Mouse (Mus musculus) liver, embryonic 11.5 days (tissue): ENCODE data around the gene H2-Ab1. TPM values are rescaled to one million over a fixed set of nuclear protein-coding genes. Genes with fewer than 3 reads are reported as not detected.
"Not testable (repeated sequence)": the region's sequence is repeated elsewhere in the genome, so short reads cannot be mapped to it uniquely, and the experiment has no call there.

Source experiments
- ATAC-seq: fragments of 200-750 bp; cut with Nextera tagmentation; replicated peaks from 2 replicates; pipeline ENCODE4 v1.8.0; 2017; ENCODE audit warnings: moderate number of reproducible peaks, mild to moderate bottlenecking, moderate TSS enrichment, moderate library complexity; ENCODE audit not compliant: low FRiP score
- DNase-seq: peaks from one replicate; pipeline ENCODE4 v3.0.0-alpha.2; 2017; ENCODE audit warnings: low spot score
- H3K27ac ChIP-seq: fragments of 300-500 bp; sonication (generic); 2 replicates; pipeline ENCODE4 v1.5.1; 2014; ENCODE audit warnings: mild to moderate bottlenecking, low read depth, low read length, control low read depth
- H3K27me3 ChIP-seq: fragments of 300-500 bp; sonication (generic); replicated peaks from 2 replicates; pipeline ENCODE4 v1.6.1; 2014; ENCODE audit warnings: low read length, mixed read lengths; ENCODE audit not compliant: control insufficient read depth, insufficient read depth
- H3K36me3 ChIP-seq: fragments of 300-500 bp; sonication (generic); 2 replicates; pipeline ENCODE4 v1.6.1; 2014; ENCODE audit warnings: mild to moderate bottlenecking, low read length, moderate library complexity, mixed read lengths; ENCODE audit not compliant: control insufficient read depth, insufficient read depth
- H3K4me1 ChIP-seq: fragments of 300-500 bp; sonication (generic); replicated peaks from 2 replicates; pipeline ENCODE4 v1.6.1; 2014; ENCODE audit warnings: low read length, mixed read lengths; ENCODE audit not compliant: control insufficient read depth, insufficient read depth
- H3K4me2 ChIP-seq: fragments of 300-500 bp; sonication (generic); 2 replicates; pipeline ENCODE4 v1.6.1; 2014; ENCODE audit warnings: mild to moderate bottlenecking, control low read depth, moderate library complexity
- H3K4me3 ChIP-seq: fragments of 300-500 bp; sonication (generic); 2 replicates; pipeline ENCODE4 v1.5.1; 2014; ENCODE audit warnings: low read depth, low read length, control low read depth
- H3K9ac ChIP-seq: fragments of 300-500 bp; sonication (generic); 2 replicates; pipeline ENCODE4 v1.6.1; 2014; ENCODE audit warnings: low read depth, low read length, control low read depth
- H3K9me3 ChIP-seq: fragments of 300-500 bp; sonication (generic); 2 replicates; pipeline ENCODE4 v1.6.1; 2016; ENCODE audit warnings: low read length, inconsistent platforms, mixed read lengths; ENCODE audit not compliant: control insufficient read depth
- WGBS: fragments of 180-500 bp; shearing (Covaris S2); extraction: QIAGEN DNeasy Blood & Tissue Kit; methylation state at CpG from one replicate; pipeline ENCODE4 v1.1.7; 2014; 5-methylcytosine and 5-hydroxymethylcytosine counted together
- polyA plus RNA-seq: library from polyadenylated mRNA; unstranded; fragments of >200 nt; fragmentation: Nextera tagmentation; extraction: Ambion mirVana; gene quantifications from 2 replicates; pipeline ENCODE4 v1.2.1, GENCODE M21; 2014

H2-Ab1 gene
- polyA plus RNA-seq, 1 experiment from 2014 or later: 3.9 TPM

DNA sequence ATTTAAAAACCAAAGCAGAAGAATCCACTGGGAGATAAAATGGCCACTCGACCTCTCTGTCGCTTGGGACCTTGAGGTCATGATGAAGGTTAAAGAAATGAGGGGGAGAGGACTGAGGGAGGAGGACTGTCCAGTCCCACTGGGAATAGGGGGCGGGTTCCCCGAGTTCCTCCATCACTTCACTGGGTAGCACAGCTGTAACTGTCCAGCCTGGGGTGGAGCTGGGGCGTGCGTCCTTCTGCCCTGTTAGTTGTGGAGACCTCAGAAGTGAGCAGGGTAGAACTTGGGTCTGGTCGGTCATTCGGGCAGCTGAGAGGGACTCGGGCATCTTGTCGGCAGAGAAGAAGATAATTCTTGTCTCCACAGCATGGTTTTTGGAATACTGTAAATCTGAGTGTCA lies 51.7 kb downstream of the H2-Ab1 start:
- no peaks in the 10 kb centered on the region; the same call in 1 of the 2 replicates for H3K27me3 ChIP-seq
- H3K4me3 ChIP-seq: peak overlapping the region; percentile 58
- DNase-seq (no peak), ATAC-seq (no peak)
- H3K36me3 ChIP-seq: no peaks in the 10 kb centered on the region
- 35% methylated on average over 10 of the region's 10 CpGs for WGBS
- H3K27ac ChIP-seq: no peak overlapping the region
- no peaks in the 10 kb centered on the region for H3K4me1 ChIP-seq
- peak overlapping the region; percentile 81 for H3K4me2 ChIP-seq
- no peaks in the 10 kb centered on the region for H3K9me3 ChIP-seq
- peak overlapping the region; percentile 56; the same call in 1 of the 2 replicates for H3K9ac ChIP-seq

DNA sequence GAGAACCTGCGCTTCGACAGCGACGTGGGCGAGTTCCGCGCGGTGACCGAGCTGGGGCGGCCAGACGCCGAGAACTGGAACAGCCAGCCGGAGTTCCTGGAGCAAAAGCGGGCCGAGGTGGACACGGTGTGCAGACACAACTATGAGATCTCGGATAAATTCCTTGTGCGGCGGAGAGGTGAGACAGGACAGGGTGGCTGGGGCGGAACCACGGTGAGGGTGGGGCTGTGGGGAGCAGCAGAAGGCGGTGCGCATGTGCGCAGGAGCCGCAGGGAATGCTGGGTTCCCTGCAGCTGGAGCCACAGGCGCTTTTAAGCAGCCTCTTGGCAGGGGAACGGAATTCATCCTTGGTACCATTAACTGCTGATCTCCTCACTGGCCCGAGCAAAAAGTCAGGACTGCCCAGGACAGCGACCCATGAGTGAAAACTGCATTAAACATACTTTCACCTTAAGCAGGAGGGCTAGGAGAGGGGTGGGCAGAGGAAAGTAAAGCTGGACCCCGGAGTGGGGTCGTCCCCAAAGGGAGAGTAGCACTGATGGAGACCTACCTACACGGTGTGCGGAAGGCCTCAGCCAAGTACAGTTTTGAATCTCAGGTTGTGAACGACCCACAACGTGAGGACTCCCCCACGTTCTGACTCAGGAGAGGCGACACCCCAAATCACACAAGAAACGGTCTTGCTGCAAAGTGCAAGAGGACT lies 52.3 kb downstream of the H2-Ab1 start:
- peak; percentile 56; the same call in 1 of the 2 replicates for ATAC-seq
- no peaks in the 10 kb centered on the region for H3K9me3 ChIP-seq
- DNase-seq: peak; percentile 52
- no peaks in the 10 kb centered on the region; the same call in 1 of the 2 replicates for H3K27me3 ChIP-seq
- no peaks in the 10 kb centered on the region for H3K4me1 ChIP-seq
- H3K36me3 ChIP-seq: no peaks in the 10 kb centered on the region
- peak overlapping the region; percentile 58 for H3K4me3 ChIP-seq
- H3K27ac ChIP-seq: no peak overlapping the region; the same call in 1 of the 2 replicates
- 19% methylated on average over 38 of the region's 38 CpGs for WGBS
- H3K9ac ChIP-seq: peak overlapping the region; percentile 56; the same call in 1 of the 2 replicates
- peak overlapping the region; percentile 81 for H3K4me2 ChIP-seq

GRCm38 (mm10) chr17:34310526-34310925 lies 53.0 kb downstream of the H2-Ab1 start:
- not testable (repeated sequence) for H3K9me3 ChIP-seq, ATAC-seq, H3K9ac ChIP-seq, H3K4me1 ChIP-seq, H3K4me2 ChIP-seq, H3K27ac ChIP-seq, H3K36me3 ChIP-seq, DNase-seq, H3K4me3 ChIP-seq, H3K27me3 ChIP-seq
- WGBS: 75% methylated on average over 3 of the region's 3 CpGs

GRCm38 (mm10) chr17:34312185-34312584 lies 54.7 kb downstream of the H2-Ab1 start:
- DNase-seq (no peak), ATAC-seq (no peak)
- H3K27me3 ChIP-seq: no peaks in the 10 kb centered on the region; the same call in 1 of the 2 replicates
- H3K4me1 ChIP-seq: no peaks in the 10 kb centered on the region
- no peak overlapping the region for H3K4me3 ChIP-seq
- no peak overlapping the region for H3K9ac ChIP-seq
- no peaks in the 10 kb centered on the region for H3K9me3 ChIP-seq
- no peak overlapping the region for H3K4me2 ChIP-seq
- H3K27ac ChIP-seq: no peak overlapping the region
- H3K36me3 ChIP-seq: no peaks in the 10 kb centered on the region
- WGBS: 82% methylated on average over 1 of the region's 1 CpGs

GRCm38 (mm10) chr17:34313393-34313792 lies 55.9 kb downstream of the H2-Ab1 start:
- ATAC-seq (no peak), DNase-seq (peak; percentile 52)
- Histone ChIP-seq H3K4me3 (no peak overlapping the region), H3K4me2 (no peak overlapping the region), H3K27ac (no peak overlapping the region), H3K4me1 (no peaks in the 10 kb centered on the region), H3K9ac (no peak overlapping the region), H3K27me3 (no peaks in the 10 kb centered on the region; the same call in 1 of the 2 replicates), H3K9me3 (no peaks in the 10 kb centered on the region), H3K36me3 (no peaks in the 10 kb centered on the region)
- 30% methylated on average over 3 of the region's 3 CpGs for WGBS

GRCm38 (mm10) chr17:34314286-34314685 lies 56.8 kb downstream of the H2-Ab1 start:
- Histone ChIP-seq H3K4me1 (no peaks in the 10 kb centered on the region), H3K4me3 (no peak overlapping the region), H3K27ac (no peak overlapping the region), H3K9ac (no peak overlapping the region), H3K9me3 (no peaks in the 10 kb centered on the region), H3K36me3 (no peaks in the 10 kb centered on the region), H3K27me3 (no peaks in the 10 kb centered on the region; the same call in 1 of the 2 replicates), H3K4me2 (no peak overlapping the region)
- 69% methylated on average over 9 of the region's 9 CpGs for WGBS
- no peak for DNase-seq
- ATAC-seq: no peak

DNA sequence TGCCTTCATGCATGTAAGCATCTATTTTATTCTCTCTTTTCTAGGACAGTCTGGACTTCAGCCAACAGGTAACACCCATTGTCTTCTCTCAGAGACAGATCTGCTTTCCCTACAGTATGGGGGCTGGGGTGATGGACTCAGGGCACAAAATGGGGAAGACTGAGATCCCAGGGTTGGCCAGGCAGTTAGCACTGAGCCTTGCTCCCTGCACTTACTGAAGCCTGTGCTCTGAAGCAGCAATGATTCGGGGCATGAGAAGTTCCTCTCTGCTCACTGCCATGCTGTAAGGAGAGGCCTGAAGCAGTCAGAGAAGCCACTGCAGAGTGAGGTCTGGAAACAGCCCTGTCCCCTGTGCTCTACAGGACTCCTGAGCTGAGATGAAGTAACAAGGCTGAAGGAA lies 58.0 kb downstream of the H2-Ab1 start:
- H3K36me3 ChIP-seq: no peaks in the 10 kb centered on the region
- whole genome bisulfite sequencing: 64% methylated on average over 1 of the region's 1 CpGs
- no peak overlapping the region for H3K27ac ChIP-seq
- H3K9ac ChIP-seq: no peak overlapping the region
- DNase-seq: no peak
- no peaks in the 10 kb centered on the region for H3K4me1 ChIP-seq
- H3K9me3 ChIP-seq: no peaks in the 10 kb centered on the region
- no peak overlapping the region for H3K4me2 ChIP-seq
- ATAC-seq: no peak
- H3K4me3 ChIP-seq: no peak overlapping the region
- H3K27me3 ChIP-seq: no peaks in the 10 kb centered on the region

DNA sequence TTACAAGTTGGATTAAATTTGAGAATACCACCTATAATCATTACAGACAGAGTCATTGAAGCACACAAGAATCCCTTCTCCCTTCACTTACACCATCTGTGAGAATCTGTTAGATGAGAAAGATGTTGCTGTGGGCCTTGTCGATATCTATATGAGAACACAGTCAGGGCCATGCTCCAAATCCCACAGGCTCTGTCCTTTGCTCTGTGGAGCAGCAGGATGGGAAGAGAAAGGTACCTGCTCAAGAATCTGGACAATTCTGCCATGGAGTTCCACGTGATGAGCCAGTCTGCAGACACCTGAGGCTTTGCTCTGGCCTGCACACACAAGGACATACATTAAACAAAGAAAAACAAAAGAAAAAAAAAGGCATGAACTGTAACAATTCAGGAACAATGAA lies 59.2 kb downstream of the H2-Ab1 start:
- Histone ChIP-seq H3K4me1 (no peaks in the 10 kb centered on the region), H3K36me3 (no peaks in the 10 kb centered on the region), H3K4me2 (no peak overlapping the region), H3K9ac (no peak overlapping the region), H3K4me3 (no peak overlapping the region), H3K27ac (no peak overlapping the region), H3K27me3 (no peaks in the 10 kb centered on the region), H3K9me3 (no peaks in the 10 kb centered on the region)
- no peak for ATAC-seq
- DNase-seq: no peak
- WGBS: 65% methylated on average over 2 of the region's 2 CpGs

DNA sequence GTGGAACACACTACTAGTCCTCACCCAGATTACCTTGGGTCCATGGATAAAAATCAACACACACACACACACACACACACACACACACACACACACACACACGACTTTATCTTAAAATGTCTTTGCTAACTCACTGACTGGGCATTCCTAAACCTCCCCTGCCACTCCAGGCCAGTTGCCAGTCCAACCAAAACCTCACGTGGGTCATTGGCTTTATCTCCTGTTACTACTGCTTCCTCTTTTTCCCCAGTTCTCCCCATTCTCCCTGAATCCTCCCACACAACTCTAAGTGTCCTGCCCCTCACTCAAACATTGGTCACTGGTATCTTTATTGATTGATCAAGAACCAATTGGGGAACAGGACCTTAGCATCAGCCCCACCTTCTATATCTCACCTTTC lies 59.8 kb downstream of the H2-Ab1 start:
- no peak overlapping the region for H3K9ac ChIP-seq
- ATAC-seq: no peak
- H3K4me2 ChIP-seq: no peak overlapping the region
- no peak for DNase-seq
- no peaks in the 10 kb centered on the region for H3K27me3 ChIP-seq
- WGBS: 26% methylated on average over 2 of the region's 2 CpGs
- H3K27ac ChIP-seq: no peak overlapping the region
- no peaks in the 10 kb centered on the region for H3K4me1 ChIP-seq
- H3K4me3 ChIP-seq: no peak overlapping the region
- no peaks in the 10 kb centered on the region for H3K36me3 ChIP-seq
- H3K9me3 ChIP-seq: no peaks in the 10 kb centered on the region
